Mouse (Mus musculus): Measurements from ENCODE around the gene Slc26a8.
A peak's percentile ranks its signal among the peaks of the same experiment; 100 is the strongest.

DNA sequence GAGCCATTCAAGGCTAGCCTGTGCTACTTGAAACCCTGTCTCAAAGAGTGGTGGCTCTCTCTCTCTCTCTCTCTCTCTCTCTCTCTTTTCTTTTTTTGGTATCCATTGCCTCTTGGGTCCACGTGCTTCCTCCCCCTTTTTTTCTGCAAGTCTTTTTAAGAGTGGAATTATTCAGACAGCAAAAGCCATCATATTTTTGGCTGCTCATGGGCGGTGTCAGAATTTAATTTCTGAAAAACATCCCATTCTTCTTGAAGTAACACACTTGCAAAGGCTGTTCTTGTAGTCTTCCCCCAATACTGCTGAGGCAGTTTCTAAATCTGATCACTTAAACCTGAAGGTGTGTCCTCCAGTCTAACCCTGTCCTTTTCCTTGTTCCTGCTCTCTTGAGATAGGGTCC, 63.1 kb downstream of the Slc26a8 start:
- TF ChIP-seq GATA1 (IDR thresholded peaks at IDR 0.05; ENCODE audit: low read depth, low read length): no peak
- TF ChIP-seq CTCF (IDR thresholded peaks at IDR 0.05 in 2 of 3, conservative IDR thresholded peaks at IDR 0.05 in 1 of 3; ENCODE audit: control insufficient read depth in 1 of 3, insufficient read depth in 1 of 3, low read depth in 2 of 3, low read length in 3 of 3, poor library complexity in 1 of 3, severe bottlenecking in 1 of 3): no peak
- no peak for TF ChIP-seq POLR2A (IDR thresholded peaks at IDR 0.05; ENCODE audit: control insufficient read depth in 1 of 2, insufficient read depth in 1 of 2, low read depth in 1 of 2, low read length in 2 of 2, poor library complexity in 1 of 2)
- TF ChIP-seq MXI1 (IDR thresholded peaks at IDR 0.05; ENCODE audit: low read depth, low read length): no peak
- TF ChIP-seq NRF1 (IDR thresholded peaks at IDR 0.05; ENCODE audit: insufficient read depth, low read depth, low read length, poor library complexity, severe bottlenecking): no peak
- TF ChIP-seq POLR2AphosphoS2 (IDR thresholded peaks at IDR 0.05; ENCODE audit: low read length): no peak
- TF ChIP-seq EP300 (IDR thresholded peaks at IDR 0.05; ENCODE audit: low read depth in 1 of 2, low read length in 2 of 2): peak in 1 of 2 experiments; percentile 24; a peak in 1 of 4 replicates
- no peak for TF ChIP-seq TCF12 (IDR thresholded peaks at IDR 0.05; ENCODE audit: low read depth, low read length)
- TF ChIP-seq TAL1 (IDR thresholded peaks at IDR 0.05; ENCODE audit: low read length): no peak
- no peak for TF ChIP-seq ETS1 (IDR thresholded peaks at IDR 0.05; ENCODE audit: low read depth, low read length)
- TF ChIP-seq MYC (IDR thresholded peaks at IDR 0.05; ENCODE audit: low read depth, low read length): no peak
- no peak for TF ChIP-seq BHLHE40 (IDR thresholded peaks at IDR 0.05; ENCODE audit: borderline replicate concordance, low read depth, low read length)
- no peak for TF ChIP-seq ZC3H11A (IDR thresholded peaks at IDR 0.05; ENCODE audit: low read depth, low read length)
- no peak for TF ChIP-seq TBP (IDR thresholded peaks at IDR 0.05; ENCODE audit: low read depth, low read length)

All from MEL (cell line).